Mouse (Mus musculus): Measurements from ENCODE around the gene Pgs1.

Gene Pgs1

GRCm38 (mm10) chr11:117963091-117963793 lies 22.9 kb upstream of the Pgs1 start:
- peak; percentile 98 for DNase-seq (ENCODE audit: low spot score)

GRCm38 (mm10) chr11:117963872-117964271 lies 22.2 kb upstream of the Pgs1 start:
- peak; percentile 41 for DNase-seq (ENCODE audit: low spot score)

GRCm38 (mm10) chr11:117964294-117964693 lies 21.8 kb upstream of the Pgs1 start:
- DNase-seq (ENCODE audit: low spot score) = peak; percentile 53

GRCm38 (mm10) chr11:117965052-117965451 lies 21.0 kb upstream of the Pgs1 start:
- no peak for DNase-seq (ENCODE audit: low spot score)

GRCm38 (mm10) chr11:117965561-117965981 lies 20.5 kb upstream of the Pgs1 start:
- DNase-seq (ENCODE audit: low spot score) = peak; percentile 45

- no peak for DNase-seq (ENCODE audit: low spot score)
These were observed 19.5 kb upstream of the Pgs1 start for GRCm38 (mm10) chr11:117966506-117967100.

- peak; percentile 15 for DNase-seq (ENCODE audit: low spot score)
These were observed 18.7 kb upstream of the Pgs1 start for GRCm38 (mm10) chr11:117967249-117968015.

- DNase-seq (ENCODE audit: low spot score) = peak; percentile 69
These were observed 17.9 kb upstream of the Pgs1 start for GRCm38 (mm10) chr11:117968016-117968671.

GRCm38 (mm10) chr11:117968716-117969099 lies 17.4 kb upstream of the Pgs1 start:
- DNase-seq (ENCODE audit: low spot score) = no peak

- DNase-seq (ENCODE audit: low spot score) = peak; percentile 95
These were observed 16.8 kb upstream of the Pgs1 start for GRCm38 (mm10) chr11:117969100-117969944.

- peak; percentile 95 for DNase-seq (ENCODE audit: low spot score)
These were observed 15.9 kb upstream of the Pgs1 start, which contains the start of gene Socs3 for GRCm38 (mm10) chr11:117969945-117970872. Socs3 (minus strand) TSS chr11:117970047.

GRCm38 (mm10) chr11:117971100-117971499 lies 15.0 kb upstream of the Pgs1 start:
- DNase-seq (ENCODE audit: low spot score) = no peak

GRCm38 (mm10) chr11:117971646-117972242 lies 14.3 kb upstream of the Pgs1 start:
- DNase-seq (ENCODE audit: low spot score) = no peak

GRCm38 (mm10) chr11:117972656-117973558 lies 13.2 kb upstream of the Pgs1 start:
- no peak for DNase-seq (ENCODE audit: low spot score)

- no peak for DNase-seq (ENCODE audit: low spot score)
These were observed 12.5 kb upstream of the Pgs1 start for GRCm38 (mm10) chr11:117973569-117973968.

GRCm38 (mm10) chr11:117974327-117975125 lies 11.6 kb upstream of the Pgs1 start:
- no peak for DNase-seq (ENCODE audit: low spot score)

GRCm38 (mm10) chr11:117975211-117975967 lies 10.7 kb upstream of the Pgs1 start:
- DNase-seq (ENCODE audit: low spot score) = peak; percentile 84
